Mouse (Mus musculus): ENCODE measurements around the gene Mettl3.

Gene Mettl3

GRCm38 (mm10) chr14:52313931-52314807 lies 9.2 kb upstream of the Mettl3 start:
- CTCF ChIA-PET: interaction anchor here (0.6 to 2.1 kb wide), 10 partner anchors 18 to 195 kb away, joined by 3 to 9 read pairs (median 4); partner anchors contain the start of genes Rab2b (in 3 of the 4) and Tox4 (in 2 of the 4)
- POLR2A ChIA-PET: interaction anchor here (0.6 to 6.4 kb wide), 41 partner anchors 9 to 407 kb away, joined by 3 to 74 read pairs (median 4); partner anchors contain the start of genes Hnrnpc (in 3 of the 4), Mettl3 (in 3 of the 4), Chd8 (in 2 of the 4) and Tox4 (in 2 of the 4)

DNA sequence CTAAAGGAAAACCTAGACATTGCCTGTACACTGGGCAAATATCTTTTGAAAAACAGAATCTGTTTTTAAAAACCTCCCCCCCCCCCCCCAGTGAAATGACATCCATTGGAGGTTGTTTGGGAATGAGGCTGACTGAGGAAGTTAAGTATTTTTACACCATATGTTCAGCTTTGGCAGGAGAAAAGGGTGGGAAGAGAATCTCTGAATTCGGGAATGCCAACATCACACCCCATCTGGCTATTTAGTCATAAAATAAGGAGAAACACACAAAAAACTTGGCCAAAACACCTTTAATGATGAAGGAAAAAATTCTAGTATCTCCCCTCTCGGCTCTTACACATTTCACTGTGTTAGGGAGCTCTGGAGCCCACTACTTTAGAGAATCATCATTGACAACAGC lies 6.0 kb upstream of the Mettl3 start:
- CTCF ChIA-PET: interaction anchor here in 1 of 4 experiments (0.6 to 0.8 kb wide), 2 partner anchors 28 to 31 kb away, joined by 3 to 5 read pairs; no protein-coding TSS in a partner anchor
- POLR2A ChIA-PET: interaction anchor here in 2 of 4 experiments (0.9 to 2.3 kb wide), 5 partner anchors 10 to 207 kb away, joined by 3 to 6 read pairs (median 5); partner anchors contain the start of genes Hnrnpc (in 1 of the 2), Rab2b (in 1 of the 2) and Tox4 (in 1 of the 2)

DNA sequence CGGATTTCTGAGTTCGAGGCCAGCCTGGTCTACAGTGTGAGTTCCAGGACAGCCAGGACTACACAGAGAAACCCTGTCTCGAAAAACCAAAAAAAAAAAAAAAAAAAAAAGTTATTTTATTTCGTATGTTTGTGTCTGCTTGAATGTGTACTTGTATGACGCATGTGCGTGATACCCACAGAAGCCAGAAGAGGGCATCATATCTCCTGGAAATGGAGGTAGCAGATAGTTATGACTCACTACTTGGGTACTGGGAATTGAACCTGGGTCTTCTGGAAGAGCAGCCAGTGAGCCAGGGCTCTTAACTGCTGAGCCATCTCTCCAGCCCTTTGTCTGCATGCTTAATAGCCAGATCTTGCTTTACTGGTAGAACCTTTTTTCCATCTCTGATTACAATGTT lies 5.4 kb upstream of the Mettl3 start:
- POLR2A ChIA-PET: interaction anchor here in 3 of 4 experiments (0.6 to 0.8 kb wide), 3 partner anchors 69 to 191 kb away, joined by 3 to 5 read pairs (median 4); partner anchors contain the start of gene Olfr1512 (in 1 of the 3)
- CTCF ChIA-PET: interaction anchor here in 3 of 4 experiments (0.7 to 1.1 kb wide), 5 partner anchors 29 to 447 kb away, joined by 3 to 9 read pairs (median 4); no protein-coding TSS in a partner anchor

DNA sequence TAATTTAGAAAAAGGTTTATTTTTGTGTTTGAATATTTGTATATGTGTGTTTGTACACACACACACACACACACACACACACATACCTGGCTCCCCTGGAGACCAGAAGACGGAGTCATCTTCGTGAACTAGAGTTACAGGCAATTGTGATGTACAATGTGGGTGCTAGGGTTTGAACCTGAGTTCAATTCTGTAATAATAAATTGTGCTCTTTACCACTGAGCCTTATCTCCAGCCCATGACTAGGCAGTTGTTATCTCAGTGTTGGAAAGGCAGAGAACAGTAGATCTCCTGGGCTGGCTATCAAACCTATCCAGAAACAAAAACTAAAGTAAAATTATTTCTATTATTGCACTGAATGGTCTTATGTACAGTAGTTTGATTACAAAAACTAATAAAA lies 1.2 kb upstream of the Mettl3 start:
- CTCF ChIA-PET: interaction anchor here in 3 of 4 experiments (0.5 to 2.6 kb wide), 5 partner anchors 10 to 200 kb away, joined by 3 to 9 read pairs (median 4); no protein-coding TSS in a partner anchor
- POLR2A ChIA-PET: interaction anchor here in 3 of 4 experiments (0.6 to 4.7 kb wide), 18 partner anchors 9 to 286 kb away, joined by 3 to 74 read pairs (median 7); partner anchors contain the start of genes Chd8 (in 1 of the 3), Rab2b (in 1 of the 3), Sall2 (in 1 of the 3) and Supt16 (in 1 of the 3)

DNA sequence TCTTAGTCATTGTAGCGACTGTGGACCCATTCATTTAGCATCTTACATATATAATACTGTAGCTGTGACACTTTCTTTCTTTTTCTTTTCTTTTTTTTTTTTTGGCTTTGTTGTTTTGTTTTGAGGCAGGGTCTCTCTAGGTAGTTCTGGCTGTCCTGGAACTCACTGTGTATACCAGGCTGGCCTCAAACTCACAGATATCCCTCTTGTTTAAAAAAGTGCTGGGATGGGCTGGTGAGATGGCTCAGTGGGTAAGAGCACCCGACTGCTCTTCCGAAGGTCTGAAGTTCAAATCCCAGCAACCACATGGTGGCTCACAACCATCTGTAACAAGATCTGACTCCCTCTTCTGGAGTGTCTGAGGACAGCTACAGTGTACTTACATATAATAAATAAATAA lies 1.4 kb downstream of the Mettl3 start:
- ChIA-PET POLR2A (interaction anchor here in 3 of 4 experiments (0.6 to 5.0 kb wide), 27 partner anchors 10 to 419 kb away, joined by 3 to 74 read pairs (median 8); partner anchors contain the start of genes Hnrnpc (in 3 of the 3), Rab2b (in 3 of the 3), Tox4 (in 2 of the 3) and Mettl17 (in 1 of the 3)), CTCF (interaction anchor here in 2 of 4 experiments (0.7 to 2.6 kb wide), 4 partner anchors 8 to 46 kb away, joined by 3 to 16 read pairs (median 6); partner anchors contain the start of genes Chd8 (in 1 of the 2), Rab2b (in 1 of the 2) and Tox4 (in 1 of the 2))

GRCm38 (mm10) chr14:52295558-52296264 lies 9.2 kb downstream of the Mettl3 start:
- CTCF ChIA-PET: interaction anchor here (0.5 to 4.6 kb wide), 34 partner anchors 9 to 287 kb away, joined by 3 to 30 read pairs (median 4); partner anchors contain the start of genes Rab2b (in 4 of the 4), Tox4 (in 4 of the 4), Mettl3 (in 3 of the 4) and Chd8 (in 2 of the 4)
- POLR2A ChIA-PET: interaction anchor here (0.6 to 3.8 kb wide), 31 partner anchors 9 to 273 kb away, joined by 3 to 26 read pairs (median 4); partner anchors contain the start of genes Mettl3 (in 3 of the 4), Rab2b (in 3 of the 4), Supt16 (in 3 of the 4) and Tox4 (in 3 of the 4)

DNA sequence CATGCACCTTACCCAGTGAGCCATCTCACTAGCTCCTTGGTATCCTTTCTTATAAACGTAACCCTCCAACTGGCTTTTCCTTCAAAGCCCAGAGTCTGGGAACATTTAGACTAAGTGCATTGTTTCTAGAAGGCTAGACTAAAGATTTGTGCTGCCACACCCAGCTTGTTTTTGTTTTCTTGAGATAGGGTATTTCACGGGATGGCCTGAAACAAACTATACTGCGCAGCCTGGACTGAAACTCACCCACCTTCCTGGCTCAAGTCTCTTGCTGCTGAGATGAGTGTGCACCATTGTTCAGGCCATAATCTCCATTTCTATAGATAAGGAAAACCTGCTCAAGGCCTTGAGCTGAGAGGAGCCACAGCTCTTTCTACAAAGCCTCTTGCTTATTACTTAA lies 20.7 kb downstream of the Mettl3 start:
- ChIA-PET CTCF (interaction anchor here in 3 of 4 experiments (0.6 to 2.1 kb wide), 11 partner anchors 12 to 287 kb away, joined by 3 to 14 read pairs (median 4); partner anchors contain the start of genes Chd8 (in 1 of the 3), Hnrnpc (in 1 of the 3) and Mettl3 (in 1 of the 3)), POLR2A (interaction anchor here (0.6 to 3.8 kb wide), 52 partner anchors 10 to 400 kb away, joined by 3 to 36 read pairs (median 5); partner anchors contain the start of genes Chd8 (in 4 of the 4), Zfp219 (in 3 of the 4), Hnrnpc (in 2 of the 4) and Mettl3 (in 2 of the 4))

DNA sequence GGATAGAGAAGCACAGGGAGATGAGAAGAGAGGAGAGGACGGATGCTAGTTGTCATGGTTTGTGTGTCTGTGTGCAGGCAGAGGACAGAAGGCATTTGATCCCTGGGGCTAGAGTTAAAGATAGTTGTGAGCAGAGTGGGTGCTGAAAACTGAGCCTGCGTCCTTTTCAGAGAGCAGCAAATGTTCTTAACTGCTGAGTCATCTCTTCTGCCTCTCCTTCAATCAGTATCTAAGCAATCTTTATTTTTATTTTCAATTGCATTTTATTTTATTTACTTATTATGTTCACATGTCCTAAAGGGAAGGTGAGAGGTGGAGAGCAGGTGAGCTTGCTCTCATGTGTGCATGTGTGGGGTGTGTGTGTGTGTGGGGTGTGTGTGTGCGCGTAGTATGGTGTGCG lies 21.3 kb downstream of the Mettl3 start:
- ChIA-PET CTCF (interaction anchor here in 3 of 4 experiments (0.6 to 2.1 kb wide), 8 partner anchors 12 to 287 kb away, joined by 3 to 14 read pairs (median 4); no protein-coding TSS in a partner anchor), POLR2A (interaction anchor here (0.6 to 3.8 kb wide), 40 partner anchors 11 to 400 kb away, joined by 3 to 36 read pairs (median 5); partner anchors contain the start of genes Chd8 (in 4 of the 4), Zfp219 (in 3 of the 4), Hnrnpc (in 2 of the 4) and Mettl3 (in 2 of the 4))

DNA sequence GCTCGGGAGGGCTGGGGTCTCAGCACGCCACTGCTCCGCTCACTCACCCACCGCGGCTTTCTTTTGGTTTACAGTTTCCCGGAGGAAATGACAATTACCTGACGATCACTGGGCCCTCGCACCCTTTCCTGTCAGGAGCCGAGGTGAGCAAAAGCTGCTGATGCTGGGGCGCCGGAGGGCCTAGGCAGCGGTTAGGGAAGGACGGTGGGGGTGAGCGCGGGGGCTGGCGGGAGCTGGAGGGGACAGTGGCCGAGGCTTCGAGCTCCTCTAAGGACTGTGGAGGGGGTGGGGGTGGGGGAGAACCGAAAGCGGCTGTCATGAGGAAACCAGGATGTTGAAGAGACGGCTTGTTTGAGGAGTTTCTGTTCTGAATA lies 25.2 kb downstream of the Mettl3 start:
- ChIA-PET POLR2A (interaction anchor here (0.6 to 4.0 kb wide), 81 partner anchors 9 to 1349 kb away, joined by 3 to 91 read pairs (median 5); partner anchors contain the start of genes Chd8 (in 3 of the 4), Hnrnpc (in 3 of the 4), Mettl3 (in 3 of the 4) and Supt16 (in 2 of the 4)), CTCF (interaction anchor here (0.6 to 2.5 kb wide), 44 partner anchors 8 to 274 kb away, joined by 3 to 30 read pairs (median 5); partner anchors contain the start of genes Chd8 (in 4 of the 4), Mettl3 (in 2 of the 4), Hnrnpc (in 1 of the 4) and Zfp219 (in 1 of the 4))

DNA sequence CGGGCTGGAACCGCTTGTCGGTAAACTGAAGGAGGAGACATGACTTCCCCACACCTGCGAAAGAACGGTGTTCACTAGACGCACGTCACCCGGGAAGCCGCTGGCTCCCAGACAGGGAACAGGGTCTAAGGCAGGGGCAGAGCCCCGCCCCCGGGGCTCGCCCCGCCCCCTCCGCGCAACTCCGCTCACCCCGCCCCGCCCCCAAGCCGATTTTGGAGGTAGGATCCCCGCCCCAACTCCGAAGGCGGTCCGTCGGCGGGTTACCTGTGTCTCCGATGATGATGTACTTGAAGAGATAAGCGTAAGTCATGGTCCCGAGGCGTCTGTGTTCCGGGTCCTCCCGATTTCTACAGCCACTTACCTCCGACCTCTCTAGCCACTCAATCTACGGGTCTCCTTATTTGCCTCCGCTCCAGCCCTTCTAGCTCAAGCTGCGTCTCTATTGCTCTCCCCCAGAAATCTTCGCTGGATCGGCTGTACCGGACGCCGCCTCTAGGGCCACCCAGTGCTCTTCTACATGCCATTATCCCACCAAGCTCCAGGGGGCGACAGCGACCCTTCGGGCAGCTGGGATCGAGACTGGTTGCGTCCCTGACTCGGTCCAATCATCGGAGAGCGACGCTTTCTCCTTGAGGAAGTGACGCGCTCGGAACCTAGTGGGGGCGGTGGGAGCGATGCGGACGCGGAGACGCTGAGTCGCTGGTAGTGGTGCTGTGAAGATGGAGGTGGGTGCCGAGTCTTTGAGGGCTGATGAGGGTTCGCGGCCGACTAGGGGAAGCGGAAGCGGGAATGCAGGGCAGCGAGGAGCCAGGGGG lies 25.8 kb downstream of the Mettl3 start, which contains the start of the genes Tox4 and Rab2b:
TSS of gene Tox4 (plus strand) at position 215 of the 815 bp plus-strand sequence.
TSS of gene Rab2b (minus strand) at position 614 of the 815 bp plus-strand sequence.
- POLR2A ChIA-PET: interaction anchor here (0.6 to 4.0 kb wide), 110 partner anchors 9 to 1348 kb away, joined by 3 to 91 read pairs (median 5); partner anchors contain the start of genes Chd8 (in 3 of the 4), Hnrnpc (in 3 of the 4), Mettl3 (in 3 of the 4) and Supt16 (in 3 of the 4)
- CTCF ChIA-PET: interaction anchor here (0.5 to 2.5 kb wide), 54 partner anchors 9 to 382 kb away, joined by 3 to 30 read pairs (median 4); partner anchors contain the start of genes Chd8 (in 4 of the 4), Mettl3 (in 2 of the 4), Hnrnpc (in 1 of the 4) and Sall2 (in 1 of the 4)

- CTCF ChIA-PET: no interaction called here
Observed at GRCm38 (mm10) chr14:52277210-52277609, 27.7 kb downstream of the Mettl3 start.

GRCm38 (mm10) chr14:52272781-52273180 lies 32.1 kb downstream of the Mettl3 start:
- POLR2A ChIA-PET: interaction anchor here in 3 of 4 experiments (0.6 to 3.2 kb wide), 18 partner anchors 12 to 288 kb away, joined by 3 to 14 read pairs (median 4); partner anchors contain the start of genes Chd8 (in 3 of the 3), Arhgef40 (in 1 of the 3), Hnrnpc (in 1 of the 3) and Mettl3 (in 1 of the 3)
- CTCF ChIA-PET: interaction anchor here (0.6 to 2.0 kb wide), 5 partner anchors 23 to 331 kb away, joined by 3 to 9 read pairs (median 5); no protein-coding TSS in a partner anchor

More at GRCm38 (mm10) chr14:52277210-52277609, 27.7 kb downstream of the Mettl3 start:
- POLR2A ChIA-PET: interaction anchor here (0.7 to 4.0 kb wide), 15 partner anchors 8 to 163 kb away, joined by 3 to 91 read pairs (median 7); partner anchors contain the start of genes Supt16 (in 3 of the 4), Chd8 (in 1 of the 4) and Mettl3 (in 1 of the 4)

DNA sequence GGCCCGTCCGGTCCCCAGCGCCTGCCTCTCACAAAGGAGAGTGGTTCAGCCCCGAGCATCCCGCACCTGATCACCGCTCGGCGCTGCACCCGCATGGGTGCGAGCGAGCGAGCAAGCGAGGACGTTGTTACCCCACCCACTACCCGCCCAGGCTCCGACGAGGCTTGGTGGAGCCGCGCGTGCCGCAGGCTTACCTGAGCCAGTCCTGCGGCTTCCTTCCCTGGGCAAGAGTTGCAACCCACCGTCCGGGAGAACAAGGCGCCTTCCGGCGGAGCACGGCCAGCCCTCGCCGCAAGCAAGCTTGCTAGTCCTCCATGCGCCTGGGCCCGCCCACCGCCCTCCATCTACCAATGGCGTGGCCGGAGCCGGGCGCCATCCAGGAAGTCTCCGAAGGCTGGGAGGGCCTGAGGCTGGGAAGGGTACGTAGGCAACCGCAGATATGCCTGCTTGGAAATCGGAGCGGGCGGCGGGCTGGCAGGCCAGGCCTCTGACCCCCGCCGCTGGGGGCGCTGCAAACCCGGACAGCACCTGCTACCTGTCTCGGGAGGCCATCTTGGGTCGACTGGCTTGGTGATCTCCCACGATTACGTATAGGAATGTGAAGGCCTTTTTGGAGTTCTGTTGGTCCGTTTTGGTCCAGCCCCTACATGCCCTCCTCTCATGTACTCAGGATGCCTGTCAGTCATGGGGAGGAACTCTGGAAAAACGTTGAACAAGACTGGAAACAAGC lies 47.3 kb downstream of the Mettl3 start, which contains the start of gene Chd8:
TSS of gene Chd8 (minus strand) at position 297 of the 730 bp plus-strand sequence.
- ChIA-PET CTCF (interaction anchor here (0.6 to 2.5 kb wide), 22 partner anchors 9 to 210 kb away, joined by 3 to 23 read pairs (median 5); partner anchors contain the start of genes Rab2b (in 4 of the 4), Tox4 (in 4 of the 4) and Hnrnpc (in 1 of the 4)), POLR2A (interaction anchor here (0.5 to 5.2 kb wide), 71 partner anchors 10 to 371 kb away, joined by 3 to 92 read pairs (median 5); partner anchors contain the start of genes Hnrnpc (in 3 of the 4), Rab2b (in 3 of the 4), Supt16 (in 3 of the 4) and Tox4 (in 3 of the 4))

Data from embryonic stem cell, embryonic (primary cell).